Mouse (Mus musculus): ENCODE measurements at regions not wholly inside any gene's neighbourhood (a gene's known extent, or its start where the extent isn't known, plus 50 kb on each side); places are given as distances from the start of the nearest gene placed in this dataset.

GRCm38 (mm10) chr15:62907181-62907580, 937.8 kb downstream of the Gsdmc2 start:
- Histone ChIP-seq H3K36me3 (ENCODE audit: insufficient read depth) (no peaks in the 10 kb centered on the region), H3K27me3 (ENCODE audit: insufficient read depth, low read length) (no peaks in the 10 kb centered on the region), H3K4me2 (ENCODE audit: low read depth) (no peak overlapping the region), H3K9me3 (ENCODE audit: low read length) (no peaks in the 10 kb centered on the region), H3K27ac (ENCODE audit: low read depth, low read length) (no peak overlapping the region), H3K9ac (no peak overlapping the region), H3K4me3 (ENCODE audit: low read depth, low read length) (no peak overlapping the region), H3K4me1 (ENCODE audit: insufficient read depth) (peaks cover 14% of the 10 kb centered on the region)
- 96% methylated on average over 2 of the region's 2 CpGs for WGBS
- TF ChIP-seq CTCF (IDR thresholded peaks at IDR 0.05; ENCODE audit: low read depth) = no peak
- DNase-seq (no peak), ATAC-seq (no peak)

- Histone ChIP-seq H3K9me3 (ENCODE audit: low read length) (no peaks in the 10 kb centered on the region), H3K36me3 (ENCODE audit: insufficient read depth) (no peaks in the 10 kb centered on the region), H3K27me3 (ENCODE audit: insufficient read depth, low read length) (no peaks in the 10 kb centered on the region), H3K9ac (no peak overlapping the region), H3K27ac (ENCODE audit: low read depth, low read length) (peak overlapping the region; percentile 64; the same call in 1 of the 2 replicates), H3K4me2 (ENCODE audit: low read depth) (no peak overlapping the region), H3K4me1 (ENCODE audit: insufficient read depth) (peaks cover 14% of the 10 kb centered on the region), H3K4me3 (ENCODE audit: low read depth, low read length) (no peak overlapping the region)
- ATAC-seq (peak; percentile 93), DNase-seq (peak; percentile 90)
- TF ChIP-seq CTCF (IDR thresholded peaks at IDR 0.05; ENCODE audit: low read depth) = no peak
- WGBS = 9% methylated on average over 17 of the region's 17 CpGs
Measured at GRCm38 (mm10) chr15:62903047-62903822, 941.7 kb downstream of the Gsdmc2 start.

GRCm38 (mm10) chr15:62901955-62902354, 943.0 kb downstream of the Gsdmc2 start:
- ATAC-seq = peak; percentile 28; the same call in 1 of the 2 replicates

GRCm38 (mm10) chr15:62889798-62890197, 955.2 kb downstream of the Gsdmc2 start:
- H3K36me3 ChIP-seq (ENCODE audit: insufficient read depth) = no peaks in the 10 kb centered on the region
- WGBS = 83% methylated on average over 4 of the region's 4 CpGs
- H3K9ac ChIP-seq = no peak overlapping the region
- H3K9me3 ChIP-seq (ENCODE audit: low read length) = 0 out of 2 replicates have a peak, but pooled peaks cover 4% of the 10 kb centered on the region
- H3K27me3 ChIP-seq (ENCODE audit: insufficient read depth, low read length) = no peaks in the 10 kb centered on the region
- DNase-seq (no peak), ATAC-seq (no peak)
- H3K4me1 ChIP-seq (ENCODE audit: insufficient read depth) = no peaks in the 10 kb centered on the region
- H3K27ac ChIP-seq (ENCODE audit: low read depth, low read length) = no peak overlapping the region
- no peak for TF ChIP-seq CTCF (IDR thresholded peaks at IDR 0.05; ENCODE audit: low read depth)
- no peak overlapping the region for H3K4me3 ChIP-seq (ENCODE audit: low read depth, low read length)
- no peak overlapping the region for H3K4me2 ChIP-seq (ENCODE audit: low read depth)

More at GRCm38 (mm10) chr15:62901955-62902354, 943.0 kb downstream of the Gsdmc2 start:
- Histone ChIP-seq H3K9me3 (ENCODE audit: low read length) (no peaks in the 10 kb centered on the region), H3K4me3 (ENCODE audit: low read depth, low read length) (no peak overlapping the region), H3K36me3 (ENCODE audit: insufficient read depth) (no peaks in the 10 kb centered on the region), H3K9ac (no peak overlapping the region), H3K4me2 (ENCODE audit: low read depth) (no peak overlapping the region), H3K27me3 (ENCODE audit: insufficient read depth, low read length) (no peaks in the 10 kb centered on the region), H3K27ac (ENCODE audit: low read depth, low read length) (no peak overlapping the region), H3K4me1 (ENCODE audit: insufficient read depth) (peaks cover 14% of the 10 kb centered on the region)
- peak; percentile 39 for DNase-seq
- TF ChIP-seq CTCF (IDR thresholded peaks at IDR 0.05; ENCODE audit: low read depth) = no peak
- 62% methylated on average over 4 of the region's 4 CpGs for WGBS

- no peak for TF ChIP-seq CTCF (IDR thresholded peaks at IDR 0.05; ENCODE audit: low read depth)
Measured at GRCm38 (mm10) chr15:62885331-62885730, 959.6 kb downstream of the Gsdmc2 start.

GRCm38 (mm10) chr15:62871082-62871766, 973.8 kb downstream of the Gsdmc2 start:
- WGBS = 88% methylated on average over 1 of the region's 1 CpGs
- TF ChIP-seq CTCF (IDR thresholded peaks at IDR 0.05; ENCODE audit: low read depth) = no peak
- H3K27me3 ChIP-seq (ENCODE audit: insufficient read depth, low read length) = no peaks in the 10 kb centered on the region

More at GRCm38 (mm10) chr15:62885331-62885730, 959.6 kb downstream of the Gsdmc2 start:
- Histone ChIP-seq H3K9ac (no peak overlapping the region), H3K9me3 (ENCODE audit: low read length) (0 out of 2 replicates have a peak, but pooled peaks cover 4% of the 10 kb centered on the region), H3K27me3 (ENCODE audit: insufficient read depth, low read length) (no peaks in the 10 kb centered on the region), H3K27ac (ENCODE audit: low read depth, low read length) (no peak overlapping the region), H3K4me3 (ENCODE audit: low read depth, low read length) (no peak overlapping the region), H3K4me1 (ENCODE audit: insufficient read depth) (no peaks in the 10 kb centered on the region), H3K36me3 (ENCODE audit: insufficient read depth) (no peaks in the 10 kb centered on the region), H3K4me2 (ENCODE audit: low read depth) (no peak overlapping the region)
- no peak for DNase-seq
- 89% methylated on average over 4 of the region's 4 CpGs for WGBS
- no peak for ATAC-seq

GRCm38 (mm10) chr15:62862574-62862973, 982.4 kb downstream of the Gsdmc2 start:
- no peaks in the 10 kb centered on the region for H3K4me1 ChIP-seq (ENCODE audit: insufficient read depth)
- H3K9me3 ChIP-seq (ENCODE audit: low read length) = no peaks in the 10 kb centered on the region
- H3K36me3 ChIP-seq (ENCODE audit: insufficient read depth) = no peaks in the 10 kb centered on the region
- no peak overlapping the region for H3K4me2 ChIP-seq (ENCODE audit: low read depth)
- no peak overlapping the region for H3K9ac ChIP-seq
- ATAC-seq (no peak; the same call in 1 of the 2 replicates), DNase-seq (no peak)
- no peak overlapping the region for H3K27ac ChIP-seq (ENCODE audit: low read depth, low read length)
- no peak for TF ChIP-seq CTCF (IDR thresholded peaks at IDR 0.05; ENCODE audit: low read depth)
- 68% methylated on average over 1 of the region's 1 CpGs for WGBS
- H3K27me3 ChIP-seq (ENCODE audit: insufficient read depth, low read length) = no peaks in the 10 kb centered on the region
- H3K4me3 ChIP-seq (ENCODE audit: low read depth, low read length) = no peak overlapping the region

More at GRCm38 (mm10) chr15:62871082-62871766, 973.8 kb downstream of the Gsdmc2 start:
- H3K27ac ChIP-seq (ENCODE audit: low read depth, low read length) = no peak overlapping the region
- no peak for ATAC-seq
- H3K36me3 ChIP-seq (ENCODE audit: insufficient read depth) = no peaks in the 10 kb centered on the region
- no peak overlapping the region for H3K4me2 ChIP-seq (ENCODE audit: low read depth)
- H3K9ac ChIP-seq = no peak overlapping the region
- no peak for DNase-seq
- H3K4me3 ChIP-seq (ENCODE audit: low read depth, low read length) = no peak overlapping the region
- H3K9me3 ChIP-seq (ENCODE audit: low read length) = no peaks in the 10 kb centered on the region
- no peaks in the 10 kb centered on the region for H3K4me1 ChIP-seq (ENCODE audit: insufficient read depth)
